Mouse (Mus musculus): Measurements from ENCODE around the gene Cep83.

Gene Cep83

DNA sequence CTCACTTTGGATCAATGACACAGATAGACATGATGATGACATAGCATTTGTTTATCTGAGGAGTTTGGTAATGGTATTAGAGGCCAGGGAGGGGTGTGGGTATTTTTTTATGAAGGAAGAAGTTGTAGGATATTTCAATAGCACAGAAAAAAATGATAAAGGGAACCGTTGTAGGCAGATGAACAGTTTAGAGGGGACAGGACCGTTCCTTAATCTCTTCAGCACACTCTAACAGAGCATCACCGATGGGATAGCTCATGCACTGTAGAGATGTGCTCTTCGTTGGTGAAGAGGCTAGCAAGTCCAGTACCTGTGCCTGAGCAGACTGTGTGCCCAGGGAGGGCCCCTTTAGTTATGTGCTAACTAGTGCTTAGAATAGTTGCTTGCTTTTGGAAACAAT is 90.9 kb downstream of the Cep83 start:
- no peak for DNase-seq (ENCODE audit: low spot score)

DNA sequence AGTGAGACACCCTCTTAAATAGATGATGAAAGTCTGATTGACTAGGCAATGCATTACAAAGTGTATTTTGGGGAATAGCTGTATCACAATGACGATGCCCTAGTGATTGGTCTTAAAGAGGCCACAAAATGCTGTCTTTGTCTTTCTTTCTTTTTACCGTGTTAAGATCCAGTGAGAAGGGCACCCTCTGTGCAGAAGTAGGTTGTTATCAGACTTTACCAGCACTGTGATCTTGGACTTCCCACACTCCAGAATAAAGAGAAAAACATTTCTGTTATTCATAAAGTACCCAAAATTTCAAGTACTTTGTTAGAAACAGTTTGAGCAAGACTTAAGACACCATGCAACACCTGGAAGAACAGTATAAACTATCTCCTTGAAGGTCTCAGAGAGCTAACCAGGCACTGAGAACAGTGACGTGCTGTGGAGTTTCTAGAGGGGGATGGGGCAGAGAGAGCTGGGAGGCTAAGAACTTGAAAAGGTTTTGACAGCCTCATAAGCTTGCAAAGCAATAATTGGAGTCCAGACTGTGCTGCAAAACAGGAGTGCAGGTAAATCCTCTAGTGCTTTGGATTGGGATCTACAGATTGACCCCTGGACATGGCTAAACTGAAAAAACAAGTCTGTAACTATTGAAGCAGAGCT is 92.3 kb downstream of the Cep83 start:
- no peak for DNase-seq (ENCODE audit: low spot score)

DNA sequence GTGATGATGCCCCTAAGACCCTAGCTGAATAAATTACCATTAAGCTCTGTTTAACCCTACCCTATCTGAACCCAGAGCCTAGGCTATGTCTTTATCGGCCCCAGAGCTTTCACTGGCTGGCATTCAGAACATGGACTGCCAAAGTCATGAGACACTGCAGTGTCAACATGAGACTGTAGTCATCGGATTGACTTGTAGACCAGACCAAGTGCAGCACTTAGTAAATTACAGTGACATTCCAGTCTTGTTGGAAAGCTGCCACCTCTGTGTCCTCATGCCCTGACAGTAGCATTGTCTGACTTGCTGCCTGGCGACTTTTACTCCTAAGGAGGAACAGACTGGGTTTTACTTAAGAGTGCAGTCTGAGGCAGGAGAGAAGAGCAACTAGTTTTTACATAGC is 100.8 kb downstream of the Cep83 start:
- DNase-seq (ENCODE audit: low spot score): no peak

DNA sequence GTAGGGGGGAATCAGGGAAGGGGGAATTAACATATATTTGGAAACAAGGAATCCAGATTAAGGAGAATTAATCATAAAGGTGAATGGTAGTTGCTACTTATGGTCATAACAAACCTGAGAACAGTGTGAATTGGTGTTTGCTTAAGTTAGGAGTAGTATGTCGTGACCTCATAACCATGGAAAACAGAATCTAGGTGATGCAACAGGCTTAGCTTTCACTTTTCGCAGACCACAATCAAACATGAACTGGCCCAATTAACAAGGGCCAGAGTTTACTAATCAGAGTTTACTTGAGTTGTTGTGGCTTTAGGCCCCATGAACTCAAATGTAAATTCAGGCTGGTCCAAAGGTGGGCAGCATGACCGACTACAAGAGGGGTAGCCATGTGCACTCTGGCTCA is 105.5 kb downstream of the Cep83 start:
- DNase-seq (ENCODE audit: low spot score): no peak

DNA sequence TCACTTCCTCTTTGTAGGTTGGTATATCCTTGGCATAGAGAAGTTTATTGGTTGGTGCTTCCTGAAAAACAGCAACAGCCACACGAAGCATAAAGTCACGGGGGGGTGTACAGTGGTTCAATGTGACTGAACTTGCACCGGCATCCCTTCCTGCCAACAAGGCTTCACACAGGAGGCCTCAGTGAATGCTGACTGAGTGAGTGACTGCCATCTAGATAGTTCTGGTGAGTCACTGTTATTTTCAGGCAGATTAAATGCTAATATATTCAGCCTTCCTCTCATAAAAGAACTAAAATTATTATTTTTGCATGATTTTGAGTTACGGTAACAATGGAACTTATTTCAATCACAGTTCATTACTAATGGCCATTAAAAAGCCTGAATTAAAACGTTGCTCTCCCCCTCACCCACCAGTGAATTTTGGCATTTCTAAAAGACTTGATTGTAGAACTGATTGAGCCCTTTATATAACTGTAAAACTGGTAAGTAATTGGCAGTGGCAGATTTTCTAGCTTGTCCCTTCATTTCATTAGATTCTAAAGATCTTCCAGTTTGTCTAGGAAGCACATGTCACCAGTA is 106.3 kb downstream of the Cep83 start:
- DNase-seq (ENCODE audit: low spot score): no peak

DNA sequence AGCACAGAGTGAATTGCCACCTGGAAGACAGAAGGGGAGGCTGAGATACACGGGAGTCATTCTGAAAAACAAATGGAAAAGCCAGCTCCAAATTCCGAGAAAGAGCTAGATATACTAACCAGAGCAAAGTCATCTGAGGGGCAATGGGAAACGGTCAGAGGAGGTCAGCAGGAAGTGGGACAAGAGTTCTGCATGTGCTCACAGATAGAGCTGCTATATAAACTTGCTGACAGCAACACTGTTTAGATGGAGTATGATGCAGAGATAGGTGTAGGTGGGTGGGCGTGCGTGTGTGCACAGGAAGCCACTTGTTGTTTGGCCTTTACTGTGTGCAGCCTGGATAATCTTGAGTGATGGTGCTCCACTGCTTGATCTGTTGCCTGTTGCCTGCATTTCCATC is 109.7 kb downstream of the Cep83 start:
- DNase-seq (ENCODE audit: low spot score): no peak

DNA sequence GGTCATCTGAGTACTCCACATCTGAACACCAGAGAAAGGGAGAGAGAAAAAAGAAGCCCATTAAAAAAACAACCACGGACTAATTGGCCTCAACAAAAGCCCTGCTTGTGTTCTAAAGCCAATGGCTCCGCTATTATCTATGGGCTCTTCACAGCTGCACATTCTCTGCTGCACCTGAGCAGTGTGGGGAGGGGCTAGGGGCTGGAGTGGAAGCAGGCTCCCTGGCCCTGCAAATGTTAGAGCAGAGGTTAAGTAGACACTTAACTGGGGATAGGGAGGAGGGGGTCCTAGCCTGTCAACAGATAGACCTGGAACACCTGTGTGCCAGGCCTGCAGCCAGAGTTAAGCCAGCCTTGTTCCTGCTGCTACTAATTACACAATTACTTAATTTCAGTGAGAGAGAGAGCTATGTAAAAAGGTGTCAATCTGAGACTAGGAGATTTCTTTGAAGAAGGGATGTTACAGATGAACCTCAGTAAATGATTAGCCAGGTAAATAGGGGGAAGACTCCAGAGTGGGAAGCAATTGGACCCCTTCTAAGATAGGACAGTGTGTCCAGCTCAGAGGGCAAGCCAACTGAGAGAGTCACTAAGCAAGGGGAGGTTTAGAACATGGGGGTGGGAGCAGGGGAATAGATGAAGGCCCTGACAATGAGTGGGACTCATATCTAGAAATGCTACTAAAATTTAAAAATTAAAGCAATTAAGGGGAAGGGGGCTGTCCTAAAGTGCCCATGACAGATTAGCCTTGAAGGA is 111.2 kb downstream of the Cep83 start:
- no peak for DNase-seq (ENCODE audit: low spot score)

DNA sequence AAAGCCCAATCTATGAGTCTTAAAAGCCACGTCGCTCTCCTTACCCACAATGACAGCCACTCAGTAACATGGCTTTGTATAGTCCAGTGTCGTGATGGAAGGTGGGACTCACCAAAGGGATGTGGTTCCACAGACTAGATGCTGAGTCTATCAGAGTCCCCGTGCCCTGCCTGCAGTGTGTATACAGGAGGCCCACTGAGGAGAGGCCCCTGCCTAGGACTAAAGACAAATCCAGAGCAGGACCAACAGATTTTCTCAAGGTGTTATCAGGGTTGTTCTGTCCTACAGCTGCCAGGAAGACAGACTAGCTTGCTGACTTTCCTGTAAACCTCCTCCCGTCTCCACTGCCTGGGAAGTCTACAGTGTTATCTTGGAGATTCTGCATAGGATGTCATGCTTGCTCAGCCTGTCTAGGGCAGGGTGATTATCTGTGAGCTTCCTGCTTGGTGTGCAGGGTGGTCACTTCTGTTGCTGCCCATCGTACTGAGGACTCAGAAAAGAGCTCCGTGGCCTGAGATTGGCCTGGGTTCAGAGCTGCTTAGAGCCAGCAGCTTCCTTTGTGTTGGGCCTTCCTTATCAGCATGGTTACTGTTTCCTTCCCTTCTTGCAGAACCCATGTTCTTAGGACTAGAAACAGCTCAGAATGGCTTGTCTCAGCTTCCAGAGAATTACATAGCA is 112.4 kb downstream of the Cep83 start:
- no peak for DNase-seq (ENCODE audit: low spot score)

DNA sequence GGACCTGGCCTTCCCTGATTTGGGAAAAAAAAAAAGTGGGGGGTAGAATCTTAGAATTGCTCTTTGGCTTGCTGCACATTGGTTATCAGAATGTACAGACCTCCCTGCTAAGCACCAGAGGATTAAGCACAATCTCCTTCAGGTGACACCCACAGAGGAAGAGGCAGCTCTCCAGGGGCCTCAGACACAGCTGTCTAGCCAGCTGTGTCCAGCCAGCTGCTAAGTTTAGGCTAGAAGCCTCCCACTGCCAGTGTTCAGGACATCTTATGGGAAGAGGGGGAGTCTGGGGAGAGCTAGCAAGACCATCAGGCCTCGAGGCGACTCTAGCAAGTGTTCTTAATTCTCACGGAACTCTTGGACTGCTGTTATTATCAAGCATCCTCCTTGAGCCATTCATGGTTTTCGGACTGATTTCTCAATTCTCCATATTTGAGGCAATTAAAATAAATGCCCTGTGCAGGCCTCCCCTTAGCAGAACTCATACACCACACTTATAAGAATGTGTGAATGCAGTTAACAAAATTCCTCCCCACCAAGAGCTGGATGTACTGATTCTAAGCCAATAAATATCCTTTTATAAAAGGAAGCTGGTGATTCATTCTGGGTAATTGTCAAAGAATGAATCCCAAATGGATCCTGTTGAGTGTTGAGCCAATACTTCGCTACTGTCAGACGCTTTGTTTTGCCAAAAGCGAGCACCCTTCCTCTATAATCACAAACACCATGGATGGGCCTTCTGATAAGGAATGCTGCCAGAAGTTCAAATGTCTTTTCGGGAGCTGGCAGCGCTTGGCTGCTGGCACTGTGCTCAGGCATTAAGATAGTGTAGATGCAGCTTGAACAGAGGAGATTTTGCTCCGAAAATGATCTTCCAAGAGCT is 115.8 kb downstream of the Cep83 start:
- DNase-seq (ENCODE audit: low spot score): no peak

DNA sequence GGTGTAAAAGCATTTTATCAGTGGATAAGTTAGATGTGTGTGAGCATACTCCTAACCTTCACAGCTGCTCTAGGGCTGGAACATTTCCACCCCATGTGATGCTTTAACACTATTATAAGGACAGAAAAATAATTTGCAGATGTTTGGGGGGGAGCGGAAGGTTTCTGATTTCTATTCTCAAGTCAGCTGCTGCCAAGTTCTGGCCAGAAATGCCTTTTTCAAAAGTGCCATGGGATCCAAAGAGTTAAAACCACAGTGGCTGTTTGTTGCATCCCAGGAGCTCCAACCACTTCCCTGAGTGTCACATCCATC is 116.4 kb downstream of the Cep83 start:
- no peak for DNase-seq (ENCODE audit: low spot score)

DNA sequence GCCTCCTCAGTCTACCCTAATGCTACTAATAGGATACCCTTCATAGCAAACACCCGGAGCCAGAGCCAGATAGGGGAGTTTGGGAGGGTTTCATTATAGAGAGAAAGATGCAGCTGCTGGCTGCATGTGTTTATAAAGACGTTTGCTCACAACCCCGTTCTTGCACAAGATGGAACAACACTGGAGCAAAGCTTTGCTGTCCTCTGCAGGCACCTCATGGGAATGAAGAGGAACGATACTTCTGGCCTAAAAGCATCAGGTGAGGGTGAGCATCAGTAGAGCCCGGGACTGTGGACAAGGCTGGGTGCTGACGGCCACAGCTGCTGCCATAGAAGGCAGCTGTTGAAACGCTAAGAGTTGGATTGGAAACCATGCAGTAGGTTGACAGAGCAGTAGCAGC is 118.9 kb downstream of the Cep83 start:
- DNase-seq (ENCODE audit: low spot score): no peak

DNA sequence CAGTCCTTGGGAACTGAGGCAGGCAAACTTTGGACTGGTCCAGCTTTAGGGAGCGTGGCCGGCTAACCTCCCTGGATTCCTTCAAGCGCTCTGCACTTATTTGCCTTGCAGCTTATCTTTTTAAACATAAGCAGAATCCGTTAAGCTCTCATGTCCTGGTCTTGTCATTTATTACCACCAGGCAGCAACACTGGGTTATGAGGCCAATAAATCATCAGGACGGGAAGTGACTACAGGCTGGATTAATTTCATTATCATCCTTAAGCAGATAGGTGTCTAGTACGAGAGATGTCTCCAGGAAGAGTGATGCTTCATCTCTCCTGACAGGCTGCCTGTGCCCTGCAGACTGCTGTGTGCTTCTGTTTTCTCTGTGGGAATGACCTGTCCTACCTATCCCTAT is 119.8 kb downstream of the Cep83 start:
- no peak for DNase-seq (ENCODE audit: low spot score)

DNA sequence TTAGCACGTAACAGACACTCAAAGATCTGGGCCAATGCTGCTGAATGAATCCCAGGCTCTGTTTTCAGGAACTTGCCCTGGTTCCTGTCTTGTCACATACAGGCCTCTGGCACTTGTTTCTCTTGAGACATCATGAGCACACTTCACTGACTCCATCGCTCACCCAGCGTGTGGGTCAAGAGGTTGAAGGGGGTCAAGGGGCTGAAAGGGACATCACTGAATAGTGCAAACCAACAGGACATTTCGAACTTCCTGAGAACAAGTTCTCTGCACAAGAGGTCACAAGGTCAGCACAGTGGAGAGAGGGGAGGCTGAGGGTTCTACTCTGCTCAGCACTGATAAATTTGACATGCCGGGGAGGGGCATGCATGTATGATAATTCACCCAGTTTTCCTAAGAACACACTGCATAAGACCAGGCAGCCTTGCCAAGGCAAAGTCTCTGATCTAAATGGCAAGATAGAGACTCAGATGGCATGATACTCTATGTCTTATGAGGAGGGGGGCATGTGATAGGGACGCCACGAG is 121.6 kb downstream of the Cep83 start:
- DNase-seq (ENCODE audit: low spot score): no peak

DNA sequence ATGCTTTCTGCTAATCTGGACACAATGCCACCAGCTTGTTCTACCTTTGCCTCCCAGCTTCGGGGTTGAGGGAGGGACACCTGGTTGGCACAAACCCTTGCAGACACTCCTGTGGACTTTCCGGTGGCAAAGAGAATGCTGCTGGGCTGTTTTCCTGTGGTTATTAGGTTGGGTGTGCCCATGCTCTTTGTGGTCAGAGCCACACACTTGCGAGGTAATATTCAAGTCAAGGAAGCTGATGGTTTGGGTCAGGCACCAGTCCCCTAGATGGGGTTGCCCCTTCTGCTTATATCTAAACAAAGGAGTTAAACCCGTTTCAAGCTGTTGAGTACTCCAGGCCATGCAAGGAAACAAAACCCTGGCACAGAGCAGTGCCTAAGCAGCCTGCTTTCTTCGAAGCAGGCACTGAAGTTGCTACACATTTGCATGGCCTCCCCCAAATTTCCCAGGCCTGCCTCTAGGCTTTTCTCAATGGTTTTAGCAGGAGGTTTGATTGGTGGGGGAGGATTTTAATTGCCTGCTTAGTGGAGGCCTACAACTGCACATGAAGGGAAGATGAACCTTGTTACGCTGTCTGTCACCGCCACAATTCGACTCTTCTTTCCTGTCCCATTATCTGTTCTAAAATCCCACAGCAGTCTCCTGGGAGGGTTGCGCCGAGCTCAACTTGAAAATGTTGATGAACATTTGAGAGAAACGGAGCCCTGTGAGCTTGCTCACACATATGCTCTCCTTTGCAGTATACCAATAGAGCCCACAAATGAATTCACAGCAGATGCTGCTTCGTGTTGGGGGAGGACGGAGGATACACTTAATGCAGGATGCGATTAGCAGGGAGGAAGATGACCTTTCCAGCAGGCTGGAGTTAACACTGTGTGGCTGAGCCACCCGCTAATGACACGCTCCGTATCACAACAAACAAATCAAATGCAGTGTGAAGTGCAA is 123.7 kb downstream of the Cep83 start:
- DNase-seq (ENCODE audit: low spot score): no peak

DNA sequence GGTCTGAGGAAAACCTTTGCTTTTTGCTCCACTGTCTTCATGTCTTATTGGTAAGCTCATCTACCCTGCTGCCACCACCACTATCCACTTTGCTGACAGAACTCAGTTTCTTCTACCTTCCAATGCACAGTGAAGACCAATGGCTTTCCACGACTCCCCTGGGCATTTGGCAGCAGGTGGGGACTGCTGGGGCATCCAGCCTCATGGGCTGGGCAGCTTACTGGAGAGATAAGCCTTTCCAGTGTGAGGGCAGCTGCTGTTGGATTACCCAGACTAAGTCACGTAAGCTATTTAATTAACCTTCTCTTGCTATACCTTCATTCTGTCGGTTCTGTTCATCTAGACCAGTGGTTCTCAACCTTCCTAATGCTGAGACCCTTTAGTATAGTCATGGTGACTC is 129.7 kb downstream of the Cep83 start:
- no peak for DNase-seq (ENCODE audit: low spot score)

DNA sequence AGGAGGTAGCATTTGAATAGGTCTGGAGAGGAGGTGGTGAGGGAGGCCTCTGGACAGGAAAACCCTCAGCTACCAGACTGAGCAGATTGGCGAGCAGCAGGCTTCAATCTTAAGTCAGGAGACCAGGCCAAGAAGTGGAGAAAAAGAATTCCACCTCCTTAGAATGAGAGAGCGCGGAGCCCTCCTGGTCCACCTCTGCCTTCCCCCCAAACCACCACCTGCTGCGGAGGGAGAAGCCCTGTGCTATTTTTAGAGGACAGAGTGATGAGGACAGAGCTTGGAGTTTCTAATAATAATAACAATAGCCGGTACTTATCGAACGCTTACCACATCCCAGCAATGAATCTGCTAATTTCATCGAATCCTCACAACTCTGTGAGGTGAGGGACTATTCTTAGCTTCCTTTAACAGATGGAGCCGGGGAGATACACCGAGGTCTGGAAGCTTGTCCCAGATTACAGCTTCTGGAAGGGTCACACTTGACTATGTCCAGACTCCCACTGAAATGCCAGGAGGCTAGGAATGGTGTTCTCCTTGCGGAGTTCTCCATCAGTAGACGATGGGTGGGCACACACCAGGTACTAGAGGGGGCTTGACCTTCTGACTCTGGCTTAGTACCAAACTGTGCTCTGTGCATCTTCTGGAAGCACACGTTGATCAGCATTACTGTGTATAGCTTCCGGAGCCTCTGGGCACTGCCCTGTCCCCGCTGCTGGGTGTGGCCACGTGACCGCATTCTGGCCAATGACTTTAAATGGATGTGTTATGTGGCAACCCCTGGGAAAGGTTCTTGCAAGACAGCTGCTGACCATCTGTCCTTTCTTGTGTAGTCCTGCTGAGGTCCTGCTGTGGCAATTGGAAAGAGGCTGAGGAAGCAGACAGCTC is 130.6 kb downstream of the Cep83 start:
- no peak for DNase-seq (ENCODE audit: low spot score)

DNA sequence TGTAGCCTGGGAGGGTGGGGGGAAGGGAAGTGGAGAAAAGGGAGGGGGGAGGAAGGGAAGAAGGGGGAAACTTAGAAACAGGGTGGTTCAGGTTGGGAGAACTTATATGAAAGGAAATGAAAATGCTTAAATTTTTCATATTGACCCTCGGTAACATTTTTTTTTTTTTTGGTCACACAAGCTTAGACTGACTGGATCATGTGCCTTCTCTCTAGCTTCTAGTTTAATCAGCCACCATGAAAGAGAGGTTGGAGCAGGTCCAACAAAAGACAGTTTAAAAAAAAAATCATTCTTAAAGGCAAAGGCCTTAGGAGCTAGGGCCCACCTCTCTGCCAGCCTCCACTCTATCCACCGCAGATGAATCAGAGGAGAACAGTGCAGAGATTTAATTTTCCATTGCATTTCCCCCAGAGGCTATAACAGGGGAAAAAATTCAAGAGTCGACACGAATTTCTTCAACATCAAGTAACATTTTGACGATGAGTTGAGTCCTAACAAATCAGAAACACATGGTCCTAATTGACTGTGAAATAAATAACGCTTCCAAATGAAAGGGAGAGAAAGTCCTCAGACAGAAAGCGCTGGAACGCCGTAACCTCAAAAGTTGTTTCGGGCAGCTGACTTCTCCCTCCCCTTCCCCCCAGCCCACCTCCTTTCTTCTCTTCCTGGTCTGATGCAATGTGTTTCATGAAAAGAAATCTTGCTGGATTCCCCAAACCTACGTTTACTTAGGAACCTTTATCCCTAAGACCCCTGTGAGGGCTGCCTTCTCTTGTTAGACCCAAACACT is 135.7 kb downstream of the Cep83 start:
- DNase-seq (ENCODE audit: low spot score): no peak

DNA sequence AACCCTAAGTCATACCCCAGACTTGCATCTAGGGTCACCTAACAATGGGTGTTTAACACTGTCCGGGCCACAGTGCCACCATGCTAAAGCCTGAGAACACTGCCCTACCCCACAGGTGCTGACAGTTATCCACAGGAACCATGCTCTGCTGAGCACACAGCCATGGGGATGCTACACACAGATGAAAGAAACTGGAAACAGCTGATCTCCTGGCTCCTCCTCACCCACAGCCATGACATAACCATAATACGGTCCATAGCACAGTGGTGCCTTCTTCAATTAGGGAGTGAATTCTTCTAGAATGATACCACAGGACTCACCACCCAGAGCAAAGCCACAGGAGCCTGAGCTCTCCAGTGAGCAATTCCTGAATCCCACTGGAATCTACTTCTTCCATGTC is 137.5 kb downstream of the Cep83 start:
- no peak for DNase-seq (ENCODE audit: low spot score)

DNA sequence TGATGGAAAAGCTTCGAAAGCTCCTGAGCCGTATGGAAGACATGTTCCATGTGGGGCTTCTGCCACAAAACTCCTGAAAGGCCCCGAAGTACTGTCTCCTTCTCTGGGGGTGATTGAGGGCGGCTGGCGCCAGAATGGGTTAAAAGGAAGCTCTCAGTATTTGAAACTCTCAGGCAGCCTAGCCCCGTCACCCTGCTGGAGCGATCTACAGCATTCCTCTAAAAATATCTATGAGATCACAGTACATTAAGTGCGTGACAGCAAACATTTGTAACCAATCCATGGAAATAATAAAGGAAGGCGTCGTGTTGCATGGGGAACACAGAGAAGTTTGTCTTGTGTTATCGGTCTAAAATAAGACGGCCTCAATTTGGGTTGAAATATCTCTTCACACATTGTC is 138.0 kb downstream of the Cep83 start:
- DNase-seq (ENCODE audit: low spot score): no peak

All from urinary bladder, postnatal 25 days (tissue).